Mouse (Mus musculus) midbrain, embryonic 14.5 days (tissue): ENCODE measurements around the gene Gm21981. TPM values are rescaled to one million over a fixed set of nuclear protein-coding genes. Genes with fewer than 3 reads are reported as not detected.

Source experiments
- ATAC-seq: fragments of 200-750 bp; cut with Nextera tagmentation; 2 replicates; pipeline ENCODE4 v1.8.0; 2017; ENCODE audit warnings: moderate number of reproducible peaks, moderate library complexity; ENCODE audit not compliant: low FRiP score, low TSS enrichment
- DNase-seq: peaks from one replicate; pipeline ENCODE4 v3.0.0-alpha.2; 2015
- H3K27ac ChIP-seq: fragments of 300-500 bp; sonication (generic); replicated peaks from 2 replicates; pipeline ENCODE4 v1.5.1; 2014; ENCODE audit warnings: mild to moderate bottlenecking, low read depth, low read length, moderate library complexity
- H3K27me3 ChIP-seq: fragments of 300-500 bp; sonication (generic); 2 replicates; pipeline ENCODE4 v1.6.1; 2014; ENCODE audit warnings: low read length, control low read depth, mixed read lengths; ENCODE audit not compliant: control insufficient read depth, insufficient read depth
- H3K36me3 ChIP-seq: fragments of 300-500 bp; sonication (generic); 2 replicates; pipeline ENCODE4 v1.6.1; 2014; ENCODE audit warnings: low read length, control low read depth; ENCODE audit not compliant: control insufficient read depth, insufficient read depth
- H3K4me1 ChIP-seq: fragments of 300-500 bp; sonication (generic); 2 replicates; pipeline ENCODE4 v1.6.1; 2014; ENCODE audit warnings: mild to moderate bottlenecking, antibody characterized with exemption, low read length, control low read depth; ENCODE audit not compliant: control insufficient read depth, insufficient read depth
- H3K4me2 ChIP-seq: fragments of 300-500 bp; sonication (generic); 2 replicates; pipeline ENCODE4 v1.6.1; 2014; ENCODE audit warnings: mild to moderate bottlenecking, low read length, moderate library complexity
- H3K4me3 ChIP-seq: fragments of 300-500 bp; sonication (generic); replicated peaks from 2 replicates; pipeline ENCODE4 v1.5.1; 2014; ENCODE audit warnings: low read depth, low read length
- H3K9ac ChIP-seq: fragments of 300-500 bp; sonication (generic); replicated peaks from 2 replicates; pipeline ENCODE4 v1.6.1; 2014; ENCODE audit warnings: mild to moderate bottlenecking, low read length, moderate library complexity
- H3K9me3 ChIP-seq: fragments of 300-500 bp; sonication (generic); 2 replicates; pipeline ENCODE4 v1.6.1; 2016; ENCODE audit warnings: low read length, control low read depth, mixed read lengths; ENCODE audit not compliant: control insufficient read depth
- WGBS: fragments of 180-500 bp; shearing (Covaris S2); extraction: QIAGEN DNeasy Blood & Tissue Kit; methylation state at CpG from one replicate; pipeline ENCODE4 v1.1.7; 2014; 5-methylcytosine and 5-hydroxymethylcytosine counted together
- polyA plus RNA-seq: library from polyadenylated mRNA; unstranded; fragments of >200 nt; fragmentation: Nextera tagmentation; extraction: Ambion mirVana; gene quantifications from 2 replicates; pipeline ENCODE4 v1.2.1, GENCODE M21; 2014

Gm21981 gene
- polyA plus RNA-seq, 1 experiment from 2014 or later: 5.4 TPM

DNA sequence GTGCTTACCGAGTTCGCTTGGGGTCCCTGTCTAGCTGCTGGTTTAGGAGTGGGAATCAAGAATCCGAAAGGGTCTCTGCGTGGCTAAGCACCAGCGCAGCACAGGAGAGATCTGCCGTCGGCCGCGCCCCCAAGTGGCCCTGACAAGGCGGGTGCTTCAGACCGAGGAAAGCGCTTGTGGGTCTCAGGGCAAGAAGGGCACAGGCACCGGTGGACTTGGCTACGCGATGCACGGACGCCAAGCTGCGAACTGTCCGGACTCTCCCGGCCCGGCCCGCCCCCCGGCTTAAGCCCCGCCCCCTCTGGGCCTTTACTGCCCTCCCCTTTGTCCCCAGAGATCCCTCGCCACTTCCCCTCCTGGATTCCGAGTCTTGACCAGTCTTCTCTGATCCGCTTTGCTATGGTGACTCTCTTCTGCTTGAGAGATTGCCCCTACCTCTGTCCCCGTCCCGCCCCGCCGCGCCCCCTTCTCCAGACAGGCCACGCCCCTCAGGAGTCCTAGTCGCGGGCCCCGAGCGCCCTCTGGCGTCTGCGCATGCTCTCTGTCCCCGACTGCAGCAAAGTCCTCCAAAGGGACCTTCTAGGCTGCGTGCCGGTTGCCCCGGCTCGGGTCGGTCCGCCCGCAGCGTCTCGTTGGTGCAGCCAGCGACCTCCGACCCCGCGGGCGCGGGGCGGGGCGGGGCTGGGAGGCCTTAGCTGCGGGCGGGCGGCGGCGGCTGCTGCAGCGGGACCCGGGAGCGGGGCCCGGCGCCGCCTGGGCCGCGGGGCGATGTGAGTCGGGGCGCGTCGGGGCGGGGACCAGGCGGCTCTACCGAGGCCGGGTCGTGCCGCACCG lies 465 bp upstream of the Gm21981 start, which contains the start of gene Prickle4:
Gene Prickle4 (minus strand): TSS at position 234 of the 834 bp plus-strand sequence.
- Histone ChIP-seq H3K4me3 (peak within 1 kb of the TSS; percentile 70), H3K9me3 (no peaks in the 10 kb centered on the region), H3K4me1 (0 out of 2 replicates have a peak, but pooled peaks cover 10% of the 10 kb centered on the region), H3K4me2 (peak within 1 kb of the TSS; percentile 63), H3K36me3 (peaks cover 9% of the 10 kb centered on the region), H3K27ac (peak within 1 kb of the TSS; percentile 82), H3K9ac (peak within 1 kb of the TSS; percentile 86), H3K27me3 (no peaks in the 10 kb centered on the region)
- under 1% methylated on average over 80 of the region's 82 CpGs for WGBS
- peak; percentile 98 for DNase-seq
- ATAC-seq: peak; percentile 94

DNA sequence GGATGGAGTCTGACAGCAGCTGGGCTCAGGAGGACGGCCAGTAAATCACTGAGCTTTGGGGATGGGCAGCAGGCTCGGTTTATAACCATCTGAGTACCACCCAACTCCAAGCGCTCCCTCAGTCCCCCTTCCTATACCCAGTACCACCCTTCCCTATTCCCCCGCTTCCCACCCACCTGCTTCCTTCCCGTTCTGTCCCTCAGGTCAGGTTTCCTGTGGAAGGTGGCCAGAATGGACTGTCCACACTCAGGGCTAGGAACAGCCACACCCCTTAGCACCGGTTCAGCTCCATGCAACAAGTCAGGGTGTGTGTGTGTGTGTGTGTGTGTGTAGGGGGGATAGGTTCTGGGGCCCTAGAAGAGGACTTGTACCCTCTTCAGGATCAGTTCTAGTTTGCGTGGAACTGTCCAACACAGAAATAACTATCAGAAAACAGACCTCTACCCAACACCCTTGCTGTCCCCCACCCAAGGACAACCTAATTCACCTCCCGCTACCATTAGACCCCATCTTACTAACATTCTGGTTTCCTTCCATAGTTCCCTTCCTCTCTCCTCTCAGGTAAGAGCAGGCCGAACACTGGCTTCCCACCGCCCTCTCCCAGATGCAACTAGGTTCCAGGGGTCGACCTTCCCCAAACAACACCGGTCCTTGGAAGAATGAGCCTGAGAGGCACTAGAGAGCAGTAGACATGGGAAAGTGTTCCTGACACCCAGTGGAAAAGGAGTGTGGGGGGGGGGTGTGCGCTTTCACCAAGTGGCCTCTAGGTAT lies 399 bp downstream of the Gm21981 start:
- Histone ChIP-seq H3K9ac (peak overlapping the region; percentile 86), H3K9me3 (no peaks in the 10 kb centered on the region), H3K27ac (peak overlapping the region; percentile 82; the same call in 1 of the 2 replicates), H3K4me1 (0 out of 2 replicates have a peak, but pooled peaks cover 13% of the 10 kb centered on the region), H3K4me3 (peak overlapping the region; percentile 70), H3K27me3 (no peaks in the 10 kb centered on the region), H3K4me2 (peak overlapping the region; percentile 63), H3K36me3 (peaks cover under 1% of the 10 kb centered on the region)
- ATAC-seq: no peak
- 31% methylated on average over 13 of the region's 13 CpGs for WGBS
- DNase-seq: no peak

DNA sequence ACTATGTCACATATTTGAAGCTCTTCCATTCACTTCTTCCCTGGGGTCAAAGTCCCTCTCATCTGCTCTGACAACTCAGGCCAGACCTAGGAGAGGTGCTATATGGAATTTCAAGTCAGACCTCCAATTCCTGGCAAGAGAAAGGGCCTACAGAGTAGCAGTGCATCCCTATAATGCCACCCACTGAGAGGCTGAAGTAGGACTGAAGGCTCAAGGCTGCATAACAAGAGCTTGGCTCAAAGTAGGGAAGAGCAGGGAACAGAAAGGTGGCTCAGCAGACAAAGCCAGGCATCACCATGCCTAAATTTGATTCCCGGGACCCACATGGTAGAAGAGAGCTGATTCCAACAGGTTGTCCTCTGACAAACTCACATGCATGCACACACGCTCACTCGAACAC lies 2.6 kb downstream of the Gm21981 start:
- 96% methylated on average over 3 of the region's 3 CpGs for WGBS
- H3K9me3 ChIP-seq: no peaks in the 10 kb centered on the region
- no peaks in the 10 kb centered on the region for H3K36me3 ChIP-seq
- ATAC-seq (no peak), DNase-seq (no peak)
- no peaks in the 10 kb centered on the region for H3K27me3 ChIP-seq
- H3K4me3 ChIP-seq: no peak overlapping the region
- H3K27ac ChIP-seq: no peak overlapping the region
- H3K4me1 ChIP-seq: peaks cover 21% of the 10 kb centered on the region
- H3K4me2 ChIP-seq: no peak overlapping the region
- H3K9ac ChIP-seq: no peak overlapping the region

DNA sequence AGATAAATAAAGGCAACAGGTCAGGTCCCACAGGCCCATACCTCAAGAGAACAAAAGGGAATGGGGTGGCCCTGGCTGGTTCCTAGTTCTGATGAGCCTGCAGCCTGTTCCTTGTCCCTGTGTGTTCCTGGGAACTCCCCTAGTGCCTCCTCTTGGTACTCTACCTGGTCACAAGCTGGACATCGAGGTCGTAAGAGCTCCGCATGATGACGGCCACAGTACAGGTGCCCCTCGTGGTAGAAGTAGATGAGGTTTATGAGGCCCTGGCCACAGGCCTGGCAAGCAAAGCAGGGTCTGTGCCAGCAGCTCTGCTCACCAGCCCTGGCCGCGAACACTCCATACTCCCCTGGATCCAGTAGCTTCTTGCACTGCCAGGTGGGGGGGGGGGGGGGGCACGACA lies 4.4 kb downstream of the Gm21981 start:
- no peak for DNase-seq
- H3K36me3 ChIP-seq: peaks cover 16% of the 10 kb centered on the region
- H3K4me3 ChIP-seq: peak overlapping the region; percentile 63; the same call in 1 of the 2 replicates
- WGBS: 86% methylated on average over 8 of the region's 8 CpGs
- peak overlapping the region; percentile 84 for H3K4me2 ChIP-seq
- H3K9me3 ChIP-seq: no peaks in the 10 kb centered on the region
- peaks cover 18% of the 10 kb centered on the region for H3K4me1 ChIP-seq
- no peak overlapping the region for H3K9ac ChIP-seq
- no peak overlapping the region for H3K27ac ChIP-seq
- ATAC-seq: no peak
- no peaks in the 10 kb centered on the region for H3K27me3 ChIP-seq

DNA sequence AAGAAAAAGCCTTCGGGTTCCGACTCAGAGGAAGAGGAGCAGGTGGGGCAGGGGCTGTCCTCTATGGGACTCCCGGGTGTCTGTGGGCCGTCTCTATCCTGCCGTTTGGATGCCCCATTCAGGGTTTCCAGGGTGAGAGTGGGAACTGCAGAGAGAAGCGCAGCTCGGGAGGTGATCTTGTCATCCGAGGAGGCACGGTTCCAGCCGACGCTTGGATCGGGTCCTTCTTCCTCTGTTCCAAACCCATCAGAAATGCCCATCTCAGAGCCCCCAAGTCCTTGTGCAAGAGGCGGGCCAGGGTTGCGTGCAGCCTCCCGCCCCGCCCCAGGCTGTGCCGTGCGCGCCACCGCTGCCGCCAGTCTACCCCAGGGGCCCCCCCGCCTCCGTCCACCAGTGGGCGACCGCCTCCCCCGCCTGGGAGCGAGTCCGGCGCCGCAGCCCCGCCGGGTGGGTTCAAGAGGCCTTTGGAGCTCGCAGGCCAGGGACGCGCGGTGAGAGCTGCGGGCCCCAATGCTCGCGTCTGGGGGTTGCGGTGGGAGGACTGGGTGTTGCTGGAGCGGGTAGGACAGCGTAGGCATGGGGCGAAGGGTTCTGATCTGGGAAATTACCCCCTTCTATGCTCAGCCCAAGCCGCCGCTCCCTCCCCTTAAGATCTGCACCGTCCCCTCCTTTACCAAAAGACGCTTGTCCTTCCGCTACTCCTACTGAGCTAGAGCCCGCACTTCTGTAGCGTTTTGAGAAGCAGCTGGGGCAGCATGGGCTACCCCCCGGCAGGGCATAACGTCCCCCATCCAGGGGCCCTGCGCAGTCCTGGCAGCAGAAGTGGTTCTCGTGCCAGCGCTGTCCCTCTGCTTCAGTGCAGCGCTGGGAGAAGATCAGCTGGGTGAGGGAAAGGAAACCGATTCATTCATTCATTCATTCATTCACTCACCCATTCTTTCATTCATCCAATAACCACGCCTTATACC lies 5.4 kb downstream of the Gm21981 start, which contains the start of gene Frs3:
Gene Frs3 (plus strand): TSS at position 423 of the 968 bp plus-strand sequence.
- H3K4me1 ChIP-seq: peaks cover 15% of the 10 kb centered on the region
- ATAC-seq: peak; percentile 72
- H3K9me3 ChIP-seq: no peaks in the 10 kb centered on the region
- peaks cover 26% of the 10 kb centered on the region for H3K36me3 ChIP-seq
- H3K27me3 ChIP-seq: no peaks in the 10 kb centered on the region
- 2% methylated on average over 58 of the region's 58 CpGs for WGBS
- peak; percentile 83 for DNase-seq
- peak within 1 kb of the TSS; percentile 86 for H3K27ac ChIP-seq
- H3K4me2 ChIP-seq: peak within 1 kb of the TSS; percentile 84
- peak within 1 kb of the TSS; percentile 63 for H3K4me3 ChIP-seq
- peak within 1 kb of the TSS; percentile 83 for H3K9ac ChIP-seq

DNA sequence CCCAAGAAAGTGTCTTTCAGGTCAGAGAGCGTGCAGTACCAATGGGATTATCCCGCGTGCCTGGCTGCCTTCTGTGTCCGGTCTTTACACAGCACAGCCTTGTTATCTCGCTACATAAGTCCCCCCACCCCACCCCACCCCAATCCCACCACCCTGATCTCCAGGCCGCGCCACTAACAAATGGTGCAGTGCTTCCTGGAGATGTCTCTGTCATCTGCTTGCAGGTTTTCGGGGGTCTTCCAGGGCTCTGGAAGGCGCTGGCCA lies 6.0 kb downstream of the Gm21981 start, which contains the start of gene Tomm6:
Gene Tomm6 (minus strand): TSS at position 43 of the 264 bp plus-strand sequence.
- ATAC-seq (no peak; the same call in 1 of the 2 replicates), DNase-seq (no peak)
- Histone ChIP-seq H3K27me3 (no peaks in the 10 kb centered on the region), H3K36me3 (peaks cover 32% of the 10 kb centered on the region), H3K27ac (peak within 1 kb of the TSS; percentile 86), H3K9ac (peak within 1 kb of the TSS; percentile 83), H3K9me3 (no peaks in the 10 kb centered on the region), H3K4me2 (peak within 1 kb of the TSS; percentile 84), H3K4me3 (peak within 1 kb of the TSS; percentile 63), H3K4me1 (peaks cover 15% of the 10 kb centered on the region)
- 0% methylated on average over 9 of the region's 9 CpGs for WGBS

DNA sequence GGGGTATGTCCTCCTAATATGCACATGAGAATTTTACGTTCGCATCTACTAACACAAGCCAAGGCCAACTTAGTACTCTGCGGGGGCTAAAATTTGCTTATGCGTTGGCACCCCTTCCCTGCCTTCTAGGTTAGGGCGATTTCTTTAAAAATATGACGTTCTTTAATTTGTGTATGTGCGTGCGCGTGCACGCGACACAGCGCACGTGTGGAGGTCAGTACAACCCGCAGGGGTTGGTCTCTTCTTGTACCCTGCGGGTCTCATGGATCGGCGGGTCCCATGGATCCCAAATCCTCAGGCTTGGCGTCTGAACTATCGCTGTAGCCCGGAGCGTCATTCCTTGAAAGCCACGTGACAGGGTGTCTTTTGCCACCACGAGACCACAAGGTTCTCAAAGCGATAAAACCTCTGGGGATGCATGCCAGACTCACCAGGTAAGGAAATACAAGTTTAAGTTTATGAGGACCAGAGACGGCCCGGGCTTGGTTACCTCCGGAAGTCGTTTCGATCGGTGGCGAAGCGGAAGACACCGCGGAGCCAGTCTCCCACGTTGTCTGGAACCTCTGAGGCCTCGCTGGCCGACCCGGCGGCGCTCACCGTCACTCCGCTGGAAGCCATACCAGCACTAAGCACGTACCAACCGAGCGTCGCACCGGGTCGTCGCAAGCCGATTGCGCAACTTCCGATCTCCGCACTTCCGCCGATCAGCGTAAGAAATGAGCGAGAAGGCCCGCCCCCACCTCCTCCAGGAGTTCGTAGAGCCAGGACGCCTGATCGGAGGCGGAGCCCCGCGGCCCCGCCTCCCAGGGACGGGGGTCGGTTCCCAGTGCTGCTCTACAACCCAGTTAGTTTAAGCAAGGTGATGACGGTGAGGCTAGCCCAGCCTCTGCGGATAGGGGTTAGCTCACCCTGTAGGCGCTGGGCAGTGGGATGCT lies 6.6 kb downstream of the Gm21981 start:
- H3K27me3 ChIP-seq: no peaks in the 10 kb centered on the region
- ATAC-seq (peak; percentile 92), DNase-seq (peak; percentile 99)
- H3K36me3 ChIP-seq: peaks cover 38% of the 10 kb centered on the region
- H3K4me1 ChIP-seq: peaks cover 15% of the 10 kb centered on the region
- H3K27ac ChIP-seq: peak overlapping the region; percentile 86
- H3K9ac ChIP-seq: peak overlapping the region; percentile 83
- H3K9me3 ChIP-seq: no peaks in the 10 kb centered on the region
- H3K4me3 ChIP-seq: peak overlapping the region; percentile 63
- H3K4me2 ChIP-seq: peak overlapping the region; percentile 84
- WGBS: 2% methylated on average over 70 of the region's 70 CpGs
